Mouse (Mus musculus): ENCODE data around the gene Ifih1. TPM values are rescaled to one million over a fixed set of nuclear protein-coding genes. Genes with fewer than 3 reads are reported as not detected.

Gene Ifih1
- polyA plus RNA-seq, 1 experiment from 2014 or later: 0.62 TPM

DNA sequence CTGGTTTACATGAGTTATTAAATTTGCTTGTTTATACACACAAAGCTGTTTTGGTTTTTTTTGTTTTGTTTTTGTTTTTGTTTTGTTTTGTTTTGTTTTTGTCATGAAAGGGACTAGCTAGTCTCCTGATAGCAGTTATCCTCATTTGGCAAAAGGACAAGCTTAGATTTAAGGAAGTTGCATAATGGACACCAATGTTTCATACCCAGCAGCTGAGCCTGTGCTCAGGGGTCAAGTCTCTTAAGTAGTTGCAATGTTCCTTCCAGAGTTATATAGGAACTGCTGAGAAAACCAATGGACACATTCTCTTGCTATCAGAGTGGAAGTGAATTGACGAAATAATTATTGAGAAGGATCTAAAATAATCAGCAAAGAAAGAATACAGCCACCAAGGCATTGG is 10.0 kb upstream of the Ifih1 start:
- Histone ChIP-seq H3K9me3 (no peaks in the 10 kb centered on the region), H3K4me3 (no peak overlapping the region), H3K36me3 (replicated peaks) (no peaks in the 10 kb centered on the region), H3K27me3 (replicated peaks; ENCODE audit: low read depth, poor library complexity, severe bottlenecking) (no peaks in the 10 kb centered on the region), H3K4me1 (no peaks in the 10 kb centered on the region), H3K27ac (replicated peaks) (no peak overlapping the region)
- DNase-seq (ENCODE audit: low spot score): no peak
- WGBS: 74% methylated on average over 1 of the region's 1 CpGs

DNA sequence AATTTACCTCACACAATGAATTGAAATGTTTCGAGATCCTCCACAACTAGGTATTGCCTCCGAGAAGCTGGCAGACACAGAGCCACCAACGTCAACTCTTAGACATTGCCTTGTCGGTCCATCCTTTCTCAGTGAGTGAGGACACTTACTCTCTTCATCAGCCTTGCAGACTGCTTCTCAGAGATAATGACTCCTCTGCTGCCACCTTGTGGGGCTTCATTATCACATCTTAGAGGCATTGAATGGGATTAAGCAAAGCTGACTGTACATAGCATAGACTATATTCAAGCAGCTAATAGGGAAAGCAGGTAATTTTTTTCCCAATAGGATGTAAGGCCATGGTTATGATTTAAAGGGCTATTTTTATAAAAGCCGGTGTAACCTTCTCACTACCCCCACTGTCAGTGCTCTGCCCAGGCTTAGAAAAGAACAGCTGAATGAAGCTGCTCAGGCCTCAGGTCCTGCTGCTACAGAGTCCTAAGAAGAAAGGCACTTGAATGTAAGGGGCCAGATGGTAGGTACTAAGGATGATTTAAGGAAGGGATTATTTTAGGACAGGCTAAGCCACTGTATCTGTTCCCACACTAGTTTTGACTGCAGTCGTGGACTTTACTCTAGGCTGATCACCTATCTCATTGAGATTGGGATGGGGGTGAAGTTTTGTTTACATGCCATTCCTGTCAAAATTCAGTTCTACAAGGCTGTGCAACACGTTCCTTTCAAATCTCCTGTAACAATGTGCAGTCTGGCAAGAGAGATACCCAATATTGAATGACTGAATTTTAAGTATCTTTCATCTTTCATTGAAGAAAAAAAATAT is 8.7 kb upstream of the Ifih1 start:
- Histone ChIP-seq H3K27me3 (replicated peaks; ENCODE audit: low read depth, poor library complexity, severe bottlenecking) (no peaks in the 10 kb centered on the region), H3K27ac (replicated peaks) (no peak overlapping the region), H3K9me3 (no peaks in the 10 kb centered on the region), H3K36me3 (replicated peaks) (no peaks in the 10 kb centered on the region), H3K4me1 (no peaks in the 10 kb centered on the region), H3K4me3 (no peak overlapping the region)
- WGBS: 52% methylated on average over 7 of the region's 7 CpGs
- peak; percentile 22 for DNase-seq (ENCODE audit: low spot score)

DNA sequence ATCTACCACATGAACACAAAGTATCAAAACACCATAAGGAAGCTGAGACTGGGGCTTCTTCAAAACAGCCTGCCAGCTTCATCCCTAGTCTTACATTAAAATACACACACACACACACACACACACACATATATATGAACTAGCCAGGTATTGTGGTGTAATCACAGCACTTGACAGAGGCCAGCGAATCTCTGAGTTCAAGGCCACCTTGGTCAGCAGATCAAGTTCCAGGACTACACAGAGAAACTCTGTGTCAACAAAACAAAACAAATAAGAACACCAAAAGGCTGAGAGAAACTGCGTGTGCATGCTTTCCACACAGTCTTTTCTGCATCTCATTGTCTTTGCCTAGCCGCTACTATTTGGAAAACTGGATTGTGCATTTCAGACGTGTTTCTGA is 6.4 kb upstream of the Ifih1 start:
- no peak overlapping the region for H3K27ac ChIP-seq (replicated peaks)
- H3K4me3 ChIP-seq: no peak overlapping the region
- WGBS: 84% methylated on average over 4 of the region's 4 CpGs
- no peaks in the 10 kb centered on the region for H3K27me3 ChIP-seq (replicated peaks; ENCODE audit: low read depth, poor library complexity, severe bottlenecking)
- H3K4me1 ChIP-seq: no peaks in the 10 kb centered on the region
- H3K9me3 ChIP-seq: no peaks in the 10 kb centered on the region
- no peaks in the 10 kb centered on the region for H3K36me3 ChIP-seq (replicated peaks)
- DNase-seq (ENCODE audit: low spot score): no peak

DNA sequence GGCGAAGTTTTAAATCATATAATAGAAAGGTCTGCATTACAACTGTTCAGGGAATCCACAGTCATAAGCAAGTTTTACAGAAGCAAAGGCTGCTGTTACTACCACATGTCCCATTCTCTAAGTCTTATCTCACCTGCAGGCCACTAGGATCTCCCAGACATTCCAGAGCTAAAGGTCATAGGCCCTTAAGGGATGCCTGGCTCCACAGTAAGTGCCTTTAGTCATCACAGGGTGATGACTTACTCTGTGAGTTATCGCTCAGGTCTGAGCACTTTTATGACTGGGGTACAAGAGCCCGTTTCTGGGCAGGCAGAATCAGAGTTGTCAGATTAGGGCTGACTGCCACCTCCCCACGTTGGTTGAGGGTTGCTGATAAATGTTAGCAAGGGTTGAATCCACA is 5.8 kb upstream of the Ifih1 start:
- H3K9me3 ChIP-seq: no peaks in the 10 kb centered on the region
- WGBS: 83% methylated on average over 4 of the region's 4 CpGs
- no peaks in the 10 kb centered on the region for H3K27me3 ChIP-seq (replicated peaks; ENCODE audit: low read depth, poor library complexity, severe bottlenecking)
- H3K4me1 ChIP-seq: peaks cover 2% of the 10 kb centered on the region; the same call in 1 of the 2 replicates
- H3K27ac ChIP-seq (replicated peaks): no peak overlapping the region
- DNase-seq (ENCODE audit: low spot score): no peak
- no peaks in the 10 kb centered on the region for H3K36me3 ChIP-seq (replicated peaks)
- H3K4me3 ChIP-seq: no peak overlapping the region

DNA sequence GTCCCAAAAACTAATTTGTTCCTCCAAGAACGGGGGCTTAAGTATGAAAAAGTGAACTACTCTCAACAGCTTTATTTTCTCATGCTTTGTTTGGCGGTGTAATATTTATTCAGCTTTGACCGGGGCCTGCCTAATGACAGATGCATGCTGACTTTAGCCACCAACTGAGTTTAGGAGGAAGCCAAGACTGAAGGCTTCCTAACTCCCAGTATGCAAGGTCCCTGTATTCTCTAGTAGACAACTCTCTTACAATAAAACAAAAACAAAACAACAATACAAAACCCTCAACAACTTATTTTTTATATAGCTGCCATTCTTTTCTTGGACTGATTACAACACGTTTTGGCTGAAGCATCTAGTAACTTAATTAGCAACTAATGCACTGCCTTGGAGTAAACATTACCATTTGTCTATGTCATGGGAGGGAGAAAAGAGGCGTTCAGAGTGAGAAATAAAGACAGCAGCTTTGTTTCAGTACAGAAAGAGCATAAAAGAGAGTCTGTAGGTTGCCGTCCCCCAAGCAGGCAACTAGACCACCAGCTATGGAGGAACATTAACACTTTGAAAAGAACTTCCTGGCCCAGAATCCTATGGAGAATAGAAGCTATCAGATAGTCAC is 725 bp upstream of the Ifih1 start:
- Histone ChIP-seq H3K9me3 (no peaks in the 10 kb centered on the region), H3K4me1 (peaks cover 14% of the 10 kb centered on the region), H3K36me3 (replicated peaks) (no peaks in the 10 kb centered on the region), H3K27ac (replicated peaks) (0 out of 2 replicates have a peak overlapping the region, but pooled peaks have one; percentile 75), H3K27me3 (replicated peaks; ENCODE audit: low read depth, poor library complexity, severe bottlenecking) (peaks cover 22% of the 10 kb centered on the region), H3K4me3 (peak overlapping the region; percentile 65)
- no peak for DNase-seq (ENCODE audit: low spot score)
- WGBS: 21% methylated on average over 6 of the region's 6 CpGs

DNA sequence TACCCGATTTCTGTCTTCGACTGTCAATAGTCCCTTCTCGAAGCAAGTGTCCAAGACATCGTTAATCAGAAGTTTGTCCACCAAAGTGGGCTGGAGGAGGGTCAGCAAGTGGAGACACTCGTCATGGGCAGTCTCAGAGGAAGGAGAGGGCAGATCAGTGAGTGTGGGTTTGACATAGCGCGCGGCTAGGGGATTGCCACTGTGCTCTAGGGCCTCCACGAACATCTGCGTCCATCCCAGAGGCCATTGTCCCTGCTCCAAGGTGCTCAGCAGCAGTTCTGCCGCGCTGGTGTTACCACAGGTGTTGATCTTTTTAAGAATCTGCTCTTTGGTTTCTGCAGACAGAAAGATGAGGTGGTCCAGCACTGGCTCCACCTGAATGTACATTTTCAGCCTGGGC is 580 bp downstream of the Ifih1 start:
- H3K27ac ChIP-seq (replicated peaks): no peak overlapping the region
- no peak for DNase-seq (ENCODE audit: low spot score)
- WGBS: 37% methylated on average over 12 of the region's 12 CpGs

DNA sequence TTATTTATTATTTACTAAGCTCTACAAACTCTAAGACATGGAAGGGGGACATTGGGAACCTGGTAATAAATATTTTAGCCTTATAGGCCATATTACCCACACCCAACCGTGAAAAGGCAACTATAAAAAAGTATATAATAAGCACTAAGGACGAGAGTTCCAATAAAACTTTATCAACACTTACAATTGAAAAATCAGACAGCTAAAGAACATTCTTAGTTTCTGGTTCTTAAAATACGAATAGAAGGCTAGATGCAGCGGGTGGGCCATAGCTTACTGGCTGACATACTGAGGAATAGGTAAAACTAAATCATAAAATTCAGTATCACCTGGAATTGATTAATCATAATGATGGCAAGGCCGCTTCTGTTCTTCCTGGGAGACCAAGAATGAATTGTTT is 1.2 kb downstream of the Ifih1 start:
- H3K27ac ChIP-seq (replicated peaks): no peak overlapping the region
- peaks cover 14% of the 10 kb centered on the region for H3K4me1 ChIP-seq
- no peaks in the 10 kb centered on the region for H3K36me3 ChIP-seq (replicated peaks)
- WGBS: 90% methylated on average over 5 of the region's 5 CpGs
- H3K27me3 ChIP-seq (replicated peaks; ENCODE audit: low read depth, poor library complexity, severe bottlenecking): peaks cover 22% of the 10 kb centered on the region
- H3K9me3 ChIP-seq: no peaks in the 10 kb centered on the region
- no peak for DNase-seq (ENCODE audit: low spot score)
- no peak overlapping the region for H3K4me3 ChIP-seq

More for the DNA sequence above, 580 bp downstream of the Ifih1 start:
- peak overlapping the region; percentile 65 for H3K4me3 ChIP-seq
- peaks cover 14% of the 10 kb centered on the region for H3K4me1 ChIP-seq
- peaks cover 22% of the 10 kb centered on the region for H3K27me3 ChIP-seq (replicated peaks; ENCODE audit: low read depth, poor library complexity, severe bottlenecking)
- no peaks in the 10 kb centered on the region for H3K9me3 ChIP-seq
- H3K36me3 ChIP-seq (replicated peaks): no peaks in the 10 kb centered on the region

DNA sequence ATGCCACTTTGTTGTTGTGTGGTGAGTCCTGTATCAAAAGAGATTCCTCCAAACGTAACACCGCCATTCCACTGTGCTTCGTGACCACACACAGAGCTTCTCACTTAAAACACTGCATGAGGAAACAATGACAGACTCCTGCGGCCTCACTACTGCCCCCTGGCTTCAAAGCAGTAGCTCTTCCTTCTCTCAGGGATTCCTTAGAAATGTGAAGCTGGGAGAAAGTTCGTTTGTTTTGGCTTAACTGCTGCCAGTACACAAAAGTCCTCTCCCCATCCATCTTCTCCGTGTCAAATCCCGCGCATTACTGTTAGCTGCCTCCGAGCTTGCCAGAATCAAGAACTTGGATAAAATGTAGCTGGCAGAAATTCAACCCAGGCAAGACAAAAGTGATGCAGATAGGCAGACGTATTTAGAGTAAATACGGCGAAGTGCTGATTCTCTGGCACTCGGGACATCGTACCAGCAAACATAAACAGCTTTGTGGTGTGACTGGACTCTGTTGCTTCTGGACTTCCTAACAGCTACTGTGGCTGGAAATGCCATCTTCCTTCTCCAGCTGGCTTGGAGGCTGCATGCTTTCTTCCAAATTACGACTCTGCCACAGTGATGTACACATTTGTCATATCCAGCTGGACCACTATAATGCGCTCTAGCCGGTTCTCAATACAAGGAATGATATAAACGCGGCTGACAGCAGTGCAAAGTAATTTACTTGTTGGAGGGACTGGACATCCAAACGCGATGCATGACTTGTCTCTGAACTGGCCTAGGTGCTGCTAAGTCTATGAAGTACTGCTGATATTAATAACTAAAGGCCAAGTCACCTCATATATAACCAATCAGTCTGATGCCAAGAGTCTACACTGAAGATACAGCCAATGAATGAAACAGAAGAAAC is 2.4 kb downstream of the Ifih1 start:
- DNase-seq (ENCODE audit: low spot score): peak; percentile 41
- 55% methylated on average over 21 of the region's 21 CpGs for WGBS

DNA sequence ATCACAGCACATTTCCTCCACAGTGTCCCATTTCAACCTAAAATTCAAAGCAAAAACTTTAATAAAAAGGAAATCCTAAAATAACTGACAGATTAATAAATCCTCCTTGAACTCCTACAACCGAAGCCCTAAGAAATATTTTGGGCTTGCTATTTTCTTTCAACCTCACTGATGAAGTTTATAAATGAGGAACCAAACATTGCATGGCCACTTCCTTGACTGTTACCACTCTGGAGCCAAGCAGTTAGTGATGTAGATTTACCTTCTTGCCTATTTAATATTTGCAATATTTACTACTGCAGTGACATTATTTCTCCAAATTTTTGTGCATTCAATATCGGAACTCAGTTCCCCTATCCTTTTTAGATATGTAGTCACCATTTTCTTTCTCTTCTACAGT is 6.2 kb downstream of the Ifih1 start:
- Histone ChIP-seq H3K9me3 (no peaks in the 10 kb centered on the region), H3K27me3 (replicated peaks; ENCODE audit: low read depth, poor library complexity, severe bottlenecking) (peaks cover 11% of the 10 kb centered on the region; the same call in 1 of the 2 replicates), H3K27ac (replicated peaks) (no peak overlapping the region), H3K4me3 (no peak overlapping the region), H3K4me1 (no peaks in the 10 kb centered on the region), H3K36me3 (replicated peaks) (no peaks in the 10 kb centered on the region)
- no peak for DNase-seq (ENCODE audit: low spot score)
- 87% methylated on average over 2 of the region's 2 CpGs for WGBS

More for the DNA sequence above, 2.4 kb downstream of the Ifih1 start:
- peaks cover 22% of the 10 kb centered on the region for H3K27me3 ChIP-seq (replicated peaks; ENCODE audit: low read depth, poor library complexity, severe bottlenecking)
- H3K4me1 ChIP-seq: peaks cover 14% of the 10 kb centered on the region
- H3K27ac ChIP-seq (replicated peaks): no peak overlapping the region
- no peak overlapping the region for H3K4me3 ChIP-seq
- no peaks in the 10 kb centered on the region for H3K9me3 ChIP-seq
- H3K36me3 ChIP-seq (replicated peaks): no peaks in the 10 kb centered on the region

DNA sequence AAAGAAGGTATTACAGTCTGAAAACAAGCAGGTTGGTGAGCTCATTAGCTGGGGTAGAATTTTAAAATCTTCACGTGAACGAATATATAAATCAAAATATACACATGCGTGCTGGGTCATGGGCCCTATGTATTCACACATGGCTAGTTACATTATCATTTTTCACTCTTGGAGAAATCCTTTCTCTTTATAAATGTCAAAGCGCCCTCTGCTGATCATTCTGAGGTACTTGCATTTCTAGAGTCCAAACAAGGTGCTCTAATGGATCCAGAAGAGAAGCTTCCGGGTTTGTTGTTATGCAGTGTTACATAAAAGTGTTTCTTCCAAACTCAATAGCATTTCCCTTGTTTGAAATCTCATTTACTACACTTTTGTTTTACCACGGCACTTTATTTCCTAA is 15.6 kb downstream of the Ifih1 start:
- no peaks in the 10 kb centered on the region for H3K36me3 ChIP-seq (replicated peaks)
- DNase-seq (ENCODE audit: low spot score): no peak
- H3K4me3 ChIP-seq: no peak overlapping the region
- H3K27ac ChIP-seq (replicated peaks): no peak overlapping the region
- 29% methylated on average over 6 of the region's 6 CpGs for WGBS
- no peaks in the 10 kb centered on the region for H3K9me3 ChIP-seq
- no peaks in the 10 kb centered on the region for H3K4me1 ChIP-seq
- no peaks in the 10 kb centered on the region for H3K27me3 ChIP-seq (replicated peaks; ENCODE audit: low read depth, poor library complexity, severe bottlenecking)

DNA sequence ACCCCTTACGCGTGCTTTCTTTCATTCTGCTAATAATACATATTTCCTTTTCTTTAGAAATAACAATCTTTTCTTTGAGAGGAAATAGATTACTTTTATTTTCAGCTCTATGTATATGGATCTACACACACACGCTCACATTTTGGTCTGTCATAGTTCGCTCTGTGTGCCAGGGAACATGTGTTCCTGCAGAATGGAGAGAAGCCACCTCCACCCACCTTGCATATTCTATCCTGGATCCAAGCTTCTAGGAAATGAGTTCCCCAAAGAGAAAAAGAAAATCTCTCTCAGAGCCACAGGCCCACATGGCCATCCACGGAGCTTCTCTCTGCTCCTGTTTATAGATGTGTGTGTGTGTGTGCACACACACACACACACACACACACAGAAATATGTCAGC is 17.7 kb downstream of the Ifih1 start:
- DNase-seq (ENCODE audit: low spot score): no peak
- H3K9me3 ChIP-seq: no peaks in the 10 kb centered on the region
- H3K27me3 ChIP-seq (replicated peaks; ENCODE audit: low read depth, poor library complexity, severe bottlenecking): no peaks in the 10 kb centered on the region
- H3K4me3 ChIP-seq: no peak overlapping the region
- no peak overlapping the region for H3K27ac ChIP-seq (replicated peaks)
- H3K4me1 ChIP-seq: peaks cover 5% of the 10 kb centered on the region
- WGBS: 91% methylated on average over 5 of the region's 5 CpGs
- no peaks in the 10 kb centered on the region for H3K36me3 ChIP-seq (replicated peaks)

DNA sequence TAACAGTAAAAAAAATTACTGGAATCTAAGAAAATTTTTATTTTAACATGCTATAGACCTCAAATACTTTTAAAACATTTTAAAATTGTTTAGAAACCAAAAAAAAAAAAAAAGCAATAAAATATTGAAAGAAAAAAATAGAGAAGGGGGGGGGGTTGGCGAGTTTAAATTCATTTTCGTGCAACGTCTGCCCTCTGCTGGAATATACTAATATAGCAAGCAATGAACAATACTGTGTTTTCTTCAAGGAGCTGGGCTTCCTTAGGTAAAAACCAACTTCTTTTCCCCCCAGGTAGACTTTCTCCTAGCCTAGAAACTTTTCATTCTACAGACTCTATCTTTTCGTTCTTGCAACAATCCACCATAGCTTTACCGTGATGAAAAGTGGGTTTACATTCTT is 18.3 kb downstream of the Ifih1 start:
- 14% methylated on average over 5 of the region's 5 CpGs for WGBS
- Histone ChIP-seq H3K27me3 (replicated peaks; ENCODE audit: low read depth, poor library complexity, severe bottlenecking) (no peaks in the 10 kb centered on the region), H3K4me3 (no peak overlapping the region), H3K4me1 (peaks cover 9% of the 10 kb centered on the region), H3K27ac (replicated peaks) (no peak overlapping the region), H3K36me3 (replicated peaks) (no peaks in the 10 kb centered on the region), H3K9me3 (no peaks in the 10 kb centered on the region)
- DNase-seq (ENCODE audit: low spot score): no peak
